Mouse (Mus musculus): Measurements from ENCODE around the gene Ngef.
A peak's percentile ranks its signal among the peaks of the same experiment; 100 is the strongest.

The Ngef gene

DNA sequence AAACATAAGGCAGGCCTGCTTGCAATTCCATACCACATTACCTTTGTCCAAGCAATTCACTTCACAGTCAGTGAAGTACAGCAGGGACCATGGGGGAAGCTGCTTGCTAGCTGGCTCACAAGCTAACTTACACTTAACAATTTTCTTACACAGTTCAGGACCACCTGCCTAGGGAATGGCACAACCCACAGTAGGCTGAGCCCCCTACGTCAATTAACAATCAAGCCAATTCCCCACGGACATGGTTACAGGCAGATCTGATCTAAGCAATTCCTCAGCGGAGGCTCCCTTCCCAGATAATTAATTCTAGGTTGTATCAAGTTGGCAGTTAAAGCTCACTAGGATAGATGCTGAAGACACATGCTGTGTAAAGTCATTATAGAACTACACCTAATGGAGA is 10.7 kb downstream of the Ngef start:
- DNase-seq: no peak

DNA sequence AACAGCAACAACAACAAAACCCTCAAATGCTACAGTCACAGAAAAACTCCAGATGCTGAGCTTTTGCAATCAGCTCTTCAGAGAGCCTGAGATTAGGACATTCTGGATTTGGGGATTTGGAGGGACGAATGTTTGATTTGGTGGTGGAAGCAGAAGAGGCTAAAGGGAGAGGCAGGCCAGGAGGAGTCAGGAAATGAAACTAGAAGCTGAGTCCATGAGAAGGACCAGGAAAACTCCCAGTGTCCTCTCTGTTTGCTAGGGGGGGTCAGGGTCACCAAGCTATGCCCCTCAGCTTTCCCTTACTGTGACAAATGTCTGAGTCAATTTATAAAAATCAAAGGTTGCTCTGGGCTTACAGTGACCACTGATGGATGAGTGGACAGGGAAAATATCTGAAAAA is 20.1 kb downstream of the Ngef start:
- DNase-seq: no peak

DNA sequence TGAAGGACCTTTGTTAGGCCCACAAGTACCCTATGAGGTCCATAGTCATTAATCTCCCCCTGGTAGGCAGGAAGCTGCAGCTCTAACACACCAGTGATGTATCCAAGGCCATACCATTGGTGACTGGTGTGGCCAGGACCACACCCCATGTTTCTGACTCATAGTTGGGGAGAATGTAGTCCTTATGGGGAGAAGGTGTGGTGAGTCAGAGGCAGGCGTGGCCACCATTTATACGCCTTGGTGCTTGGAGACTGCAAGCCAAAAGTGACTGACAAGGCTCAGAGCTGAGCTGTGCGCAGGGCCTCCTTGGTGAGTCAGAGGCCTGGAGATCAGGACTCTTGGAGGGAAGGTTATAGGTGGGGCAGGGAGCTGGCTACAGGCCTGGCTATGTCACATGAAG is 22.7 kb downstream of the Ngef start:
- no peak for DNase-seq

DNA sequence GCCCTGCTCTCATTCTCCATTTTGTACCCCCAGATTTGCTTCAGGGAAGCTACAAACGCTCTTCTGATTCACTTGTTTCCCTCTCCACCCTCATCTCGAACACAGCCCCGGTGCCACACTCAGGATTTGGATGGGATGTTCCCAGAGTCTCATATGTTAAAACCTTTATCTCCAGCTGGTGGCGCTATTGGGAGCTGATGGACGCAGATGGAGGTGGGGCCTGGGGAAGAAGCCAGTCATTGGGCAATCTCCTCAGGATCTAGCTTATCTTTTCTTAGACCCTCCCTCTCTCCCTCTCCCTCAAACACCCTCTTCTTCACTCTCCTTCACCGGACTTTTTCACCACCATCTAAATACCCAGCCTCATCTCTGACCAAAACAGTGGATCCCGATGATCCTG is 32.1 kb downstream of the Ngef start:
- DNase-seq: peak in 1 of 2 experiments; percentile 40

DNA sequence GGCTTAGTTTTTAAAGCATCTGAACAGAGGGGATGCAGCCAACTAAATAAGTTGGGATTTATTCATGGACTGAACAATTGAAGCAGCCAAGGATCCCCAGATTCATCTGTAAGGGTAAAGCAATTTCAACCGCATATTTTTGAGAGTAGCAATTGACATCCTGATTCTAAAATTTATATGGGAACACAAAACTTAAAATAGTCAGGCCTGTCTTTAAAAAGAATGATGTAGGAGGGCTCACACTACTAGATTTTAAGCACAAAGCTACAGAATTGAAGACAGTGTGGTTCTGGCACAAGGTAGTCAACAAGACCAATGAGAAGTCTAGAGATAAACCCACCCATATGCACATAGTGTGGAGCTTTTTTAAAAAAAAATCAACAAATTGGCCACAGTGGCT is 36.7 kb downstream of the Ngef start:
- DNase-seq: no peak

DNA sequence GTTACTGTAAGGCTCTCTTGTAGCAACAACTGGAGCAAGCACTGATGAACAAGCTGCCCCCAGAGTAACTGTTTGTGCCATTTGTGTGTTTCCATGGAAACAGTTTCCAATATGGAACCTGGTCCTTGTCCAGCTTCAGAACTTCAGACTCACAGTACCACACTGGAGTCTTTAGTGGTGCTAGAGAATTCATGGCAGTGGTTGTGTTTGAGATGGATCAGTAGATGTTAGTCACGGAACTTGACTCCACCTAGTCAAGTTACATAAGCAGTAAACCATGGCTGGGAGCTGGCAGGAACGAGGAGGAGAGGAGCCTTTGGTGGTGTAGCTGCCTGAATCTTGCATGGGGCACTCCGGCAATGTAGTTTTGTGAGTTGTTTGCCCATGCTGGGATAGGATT is 39.6 kb downstream of the Ngef start:
- DNase-seq: no peak

DNA sequence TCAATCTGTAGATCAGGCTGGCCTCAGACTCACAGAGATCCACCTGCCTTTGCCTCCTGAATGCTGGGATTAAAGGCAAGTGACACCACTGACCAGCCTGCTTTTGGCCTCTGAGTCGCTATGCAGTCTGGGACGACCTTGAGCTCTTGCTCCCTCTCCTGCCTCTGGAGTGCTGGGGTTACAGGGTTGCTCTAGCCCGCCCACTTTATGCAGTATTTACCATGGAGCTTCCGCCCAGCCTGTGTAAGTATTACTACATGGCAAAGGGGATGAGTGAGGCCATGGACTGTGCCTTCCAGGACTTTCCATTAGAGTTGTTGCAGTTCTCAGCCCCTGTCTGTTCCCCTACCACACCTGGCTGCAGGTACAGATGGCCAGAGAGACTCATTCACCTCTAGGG is 41.3 kb downstream of the Ngef start:
- DNase-seq: no peak

DNA sequence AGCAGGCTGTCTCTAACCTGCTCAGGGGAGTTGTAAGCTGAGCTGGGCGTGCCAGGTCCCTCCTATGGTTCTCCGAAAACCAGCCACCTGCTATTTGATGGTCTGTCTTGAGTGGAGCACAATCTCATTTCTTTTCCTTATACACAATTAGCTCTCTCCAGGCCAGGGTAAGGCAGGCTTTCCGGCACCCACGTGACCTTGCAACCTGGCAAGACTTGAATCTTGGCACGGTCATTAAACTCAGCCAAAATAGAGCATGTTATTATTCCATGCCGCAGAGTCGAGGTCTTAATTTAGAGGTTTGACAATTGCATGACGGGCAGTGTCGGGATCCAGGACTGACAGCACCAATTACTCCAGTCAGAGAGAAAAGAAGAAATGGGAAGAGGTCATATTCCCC is 46.5 kb downstream of the Ngef start:
- peak; percentile 48 to 69 for DNase-seq

DNA sequence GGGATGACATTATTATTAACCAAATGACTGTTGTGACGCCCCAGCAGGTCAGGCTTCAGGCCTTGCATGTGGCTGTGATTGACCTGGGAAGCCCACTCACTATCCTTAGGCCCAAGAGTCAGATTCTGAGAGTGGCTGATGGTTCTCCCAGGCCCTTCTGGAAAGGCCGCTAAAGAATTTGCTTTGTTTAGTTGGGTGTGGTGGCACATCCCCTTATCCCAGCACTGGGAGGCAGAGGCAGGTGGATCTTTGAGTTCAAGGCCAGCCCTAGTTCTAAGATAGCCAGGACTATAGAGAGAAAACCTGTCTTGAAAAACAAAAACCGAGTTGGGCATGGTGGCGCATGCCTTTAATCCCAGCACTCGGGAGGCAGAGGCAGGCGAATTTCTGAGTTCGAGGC is 48.6 kb downstream of the Ngef start:
- DNase-seq: no peak

DNA sequence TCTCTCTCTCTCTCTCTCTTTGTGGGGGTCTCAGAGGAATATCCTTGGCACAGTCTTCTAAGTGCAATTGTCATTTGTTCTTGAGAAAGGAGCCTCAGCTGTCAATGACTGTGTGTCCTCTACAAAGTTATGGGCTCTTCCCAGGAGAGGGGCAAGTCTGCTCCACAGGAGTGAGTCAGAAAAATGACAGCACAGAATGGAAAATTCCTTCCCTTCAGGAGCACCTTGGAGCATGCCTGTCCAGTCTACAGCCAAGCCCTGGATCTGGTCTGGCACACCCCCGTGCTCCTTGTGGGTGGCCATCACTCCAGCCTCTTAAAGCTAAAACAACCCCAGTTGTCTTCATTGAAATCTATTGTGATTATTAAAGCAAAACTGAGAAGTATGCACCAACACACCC is 52.1 kb downstream of the Ngef start:
- peak in 1 of 2 experiments; percentile 28 for DNase-seq

DNA sequence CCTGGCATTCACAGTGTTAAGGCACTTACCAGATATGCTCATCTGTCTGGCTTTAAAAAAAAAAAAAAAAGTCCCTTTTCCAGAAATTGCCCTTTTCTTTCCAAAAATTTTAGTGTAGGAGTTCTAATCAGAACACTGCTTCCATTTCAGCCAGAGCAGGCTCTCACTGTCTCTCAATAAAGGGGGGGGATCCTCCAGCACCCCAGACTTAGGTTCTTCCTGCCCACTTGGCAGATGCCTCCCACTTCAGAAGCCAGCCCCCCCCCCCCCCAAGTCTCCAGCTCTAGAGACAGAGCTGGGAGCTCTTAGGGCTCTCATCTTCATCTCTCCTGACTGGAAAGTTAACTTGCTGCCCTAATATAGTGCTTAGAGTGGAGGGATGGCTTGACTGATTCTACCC is 53.2 kb downstream of the Ngef start:
- no peak for DNase-seq

DNA sequence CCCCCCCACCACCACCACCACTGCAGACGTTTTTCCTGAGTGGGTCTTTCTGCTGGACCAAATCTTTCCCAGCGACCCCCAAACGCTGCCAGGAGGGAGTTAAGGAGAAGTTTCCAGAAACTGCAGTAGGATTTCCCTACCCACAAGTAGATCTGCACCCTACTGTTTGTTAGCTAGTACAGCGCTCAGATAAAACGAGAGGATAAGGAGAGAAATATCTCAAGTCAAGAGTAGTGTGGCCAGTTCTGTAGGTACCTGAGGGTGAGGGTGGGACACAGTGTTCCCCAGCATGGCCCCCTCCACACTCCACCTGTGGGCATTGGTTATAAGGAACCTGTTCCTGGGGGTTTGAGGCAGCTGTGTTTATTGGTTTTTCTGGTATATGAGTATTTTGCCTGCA is 62.8 kb downstream of the Ngef start:
- no peak for DNase-seq

DNA sequence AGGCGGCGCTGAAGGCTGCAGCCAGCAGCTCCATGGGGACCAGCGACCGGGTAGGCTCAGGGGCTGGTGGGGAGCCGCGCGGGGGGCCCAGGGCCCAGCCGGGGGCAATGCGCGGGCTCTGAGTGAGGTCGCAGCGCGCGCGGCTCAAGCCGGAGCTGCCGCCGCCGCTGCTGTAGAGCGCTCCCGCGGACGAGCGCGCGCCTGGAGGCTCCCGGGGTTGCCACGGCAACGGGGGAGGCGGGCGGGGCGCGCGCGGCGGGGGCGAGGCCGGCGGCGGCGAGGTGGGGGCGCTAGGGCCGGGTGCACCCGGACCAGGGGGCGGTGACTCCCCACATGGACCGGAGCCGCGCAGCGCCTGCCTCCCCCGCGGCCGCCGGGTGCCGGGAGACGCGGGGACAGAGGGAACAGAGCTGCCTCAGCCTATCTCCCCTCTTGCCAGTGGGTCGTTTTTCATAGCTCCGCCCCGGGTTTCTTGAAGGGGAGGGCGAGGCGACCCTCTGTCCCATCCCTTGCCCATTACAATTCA is 63.4 kb downstream of the Ngef start:
- peak; percentile 69 to 83 for DNase-seq

DNA sequence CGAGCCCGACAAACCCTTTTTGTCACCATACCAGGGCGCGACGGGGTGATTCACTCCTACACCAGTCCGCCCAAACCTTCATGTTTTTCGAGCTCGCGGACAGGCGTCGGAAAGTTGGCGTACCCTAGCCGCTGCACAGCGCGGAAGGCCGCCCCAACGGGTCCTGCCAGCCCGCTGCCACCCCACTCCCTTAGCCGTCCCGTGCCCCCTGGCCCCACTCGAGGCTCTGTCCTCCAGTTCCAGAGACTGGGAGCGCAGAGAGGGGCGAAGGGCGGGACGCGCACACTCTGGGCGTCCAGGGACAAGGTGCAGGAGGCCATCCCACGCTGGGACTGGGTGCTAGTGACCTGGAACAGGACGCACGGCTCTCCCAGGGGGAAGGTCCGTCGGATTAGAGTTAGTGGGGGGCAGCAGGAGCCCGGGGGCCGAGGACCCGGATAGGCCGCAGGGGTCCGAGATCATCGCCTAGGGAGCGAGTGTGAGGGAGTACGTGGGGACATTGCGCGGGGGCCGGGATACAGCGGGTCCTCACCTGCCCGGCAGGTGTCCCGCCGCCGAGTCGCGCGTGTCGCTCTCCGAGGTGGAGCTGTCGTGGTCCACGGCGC is 64.0 kb downstream of the Ngef start, which contains the start of gene Neu2:
Gene Neu2 (plus strand): TSS at position 329 of the 605 bp plus-strand sequence.
- DNase-seq: peak; percentile 36 to 37

DNA sequence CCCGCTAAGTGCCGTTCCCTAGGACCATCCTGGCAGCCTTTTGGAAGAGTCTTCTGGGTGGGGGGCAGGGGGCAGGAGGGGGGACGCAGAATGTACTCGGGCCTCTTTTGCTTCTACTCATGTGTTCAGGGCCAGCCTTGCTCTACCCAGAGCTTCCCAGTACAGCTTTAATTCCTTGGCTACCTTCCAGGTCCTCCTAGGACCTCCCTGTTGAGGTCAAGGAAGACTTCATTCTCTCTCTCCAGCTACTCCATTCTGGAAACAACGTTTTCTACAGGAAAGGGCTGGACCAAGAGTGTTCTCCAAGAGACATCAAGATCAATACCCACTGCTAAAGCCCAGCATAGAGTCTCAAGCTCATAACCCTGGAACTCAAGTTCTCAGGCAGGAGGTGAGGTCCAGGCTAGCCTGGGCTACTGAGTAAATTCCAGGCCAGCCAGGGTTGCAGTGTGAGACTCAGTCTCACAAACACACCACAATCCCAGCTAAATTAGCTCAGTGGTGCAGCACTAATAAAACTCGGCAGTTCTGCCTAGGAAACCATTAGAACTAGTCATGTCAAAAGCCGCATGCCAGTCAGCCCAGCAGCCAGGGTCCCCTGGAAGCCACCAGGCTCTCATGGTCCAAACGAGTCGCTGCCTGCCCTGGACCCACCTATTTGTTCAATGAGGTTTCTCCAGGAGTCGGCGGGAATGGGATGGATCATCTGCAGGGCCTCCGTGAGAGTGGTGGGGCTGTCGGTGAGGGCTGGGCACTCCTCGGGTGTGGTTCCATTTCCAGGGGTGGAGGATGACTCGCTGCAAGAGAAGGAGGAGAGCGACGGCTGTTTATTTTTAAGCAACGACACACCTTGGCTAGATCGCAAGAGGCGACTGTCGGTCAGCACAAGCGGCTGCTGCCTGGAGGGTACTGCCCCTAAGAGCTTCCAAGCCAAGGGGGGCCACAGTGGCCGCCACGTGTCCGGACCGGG is 64.8 kb downstream of the Ngef start:
- DNase-seq: no peak

DNA sequence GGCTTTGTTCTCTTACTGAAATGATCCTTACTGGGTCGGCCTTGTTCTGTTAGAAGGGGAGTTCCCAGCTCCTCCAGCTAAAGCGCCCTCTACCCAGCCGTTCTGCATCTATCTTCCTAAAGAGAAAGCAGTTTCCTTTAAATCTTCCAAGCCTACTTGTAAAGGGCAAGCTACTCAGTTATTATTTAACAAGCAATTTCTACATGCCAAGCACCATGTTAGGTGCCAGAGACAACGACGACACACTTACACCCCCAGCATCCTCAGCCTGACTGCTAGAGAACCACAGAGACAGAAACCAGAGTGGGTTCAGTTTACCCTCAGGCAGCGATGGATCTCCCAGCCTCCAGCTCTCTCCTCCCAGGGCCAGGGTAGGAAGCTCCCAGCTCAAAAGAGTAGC is 65.8 kb downstream of the Ngef start:
- DNase-seq: no peak

DNA sequence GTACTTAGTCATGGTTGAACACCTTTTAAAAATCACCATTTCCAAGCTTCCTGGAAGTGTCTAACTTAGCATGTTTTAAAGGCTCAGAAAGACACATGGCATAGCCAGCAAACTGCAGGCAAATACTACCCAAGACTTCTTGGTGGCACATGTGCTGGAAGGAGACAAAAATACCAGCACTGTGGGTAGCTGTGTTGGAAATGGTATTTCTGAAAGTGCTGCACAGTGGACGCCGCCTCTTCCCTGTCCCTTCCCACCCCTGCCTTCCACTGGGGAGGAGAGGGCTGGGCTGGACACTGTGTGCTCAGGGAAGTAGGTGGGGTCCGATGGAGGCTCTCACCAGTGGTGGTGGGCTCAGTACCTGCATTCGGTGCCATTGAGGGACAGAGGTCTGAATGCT is 68.1 kb downstream of the Ngef start:
- no peak for DNase-seq

DNA sequence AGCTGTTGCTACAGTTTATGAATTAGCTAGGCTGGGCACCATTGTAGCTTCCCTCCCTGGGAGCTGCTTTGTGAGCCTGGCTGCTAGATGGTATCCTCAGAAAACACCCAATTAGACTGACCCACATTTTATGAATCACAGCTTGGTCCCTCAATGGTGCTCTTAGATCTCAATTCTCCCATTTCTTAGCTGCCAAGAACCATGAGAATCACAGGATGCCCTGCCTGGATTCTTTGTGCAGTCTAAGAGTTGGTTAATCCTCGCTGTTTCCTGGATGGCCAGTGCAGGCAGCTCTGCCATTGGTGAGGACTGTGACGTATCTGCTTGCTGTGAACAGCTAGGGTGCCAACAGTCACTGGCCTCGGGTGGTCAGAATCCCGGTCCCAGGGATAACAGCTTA is 80.1 kb downstream of the Ngef start:
- DNase-seq: no peak

DNA sequence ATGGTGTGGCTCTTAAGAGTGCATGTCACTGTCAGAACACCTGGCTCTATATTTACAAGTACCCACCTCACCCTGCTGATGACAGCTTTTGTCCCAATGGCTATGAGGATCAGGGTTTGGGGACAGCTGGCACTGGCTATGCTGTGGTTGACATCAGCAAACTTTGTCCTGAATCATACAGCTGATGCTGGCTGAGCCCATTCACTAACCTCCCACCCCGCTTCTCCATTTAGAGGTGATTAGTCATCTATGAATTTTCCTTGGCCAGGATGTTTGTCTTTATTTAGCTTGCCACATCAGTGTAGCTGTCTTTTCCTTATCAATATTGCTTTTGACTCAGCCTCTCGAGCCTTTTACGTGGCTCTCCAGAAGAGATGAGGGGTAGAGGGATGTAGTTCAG is 81.4 kb downstream of the Ngef start:
- no peak for DNase-seq

DNA sequence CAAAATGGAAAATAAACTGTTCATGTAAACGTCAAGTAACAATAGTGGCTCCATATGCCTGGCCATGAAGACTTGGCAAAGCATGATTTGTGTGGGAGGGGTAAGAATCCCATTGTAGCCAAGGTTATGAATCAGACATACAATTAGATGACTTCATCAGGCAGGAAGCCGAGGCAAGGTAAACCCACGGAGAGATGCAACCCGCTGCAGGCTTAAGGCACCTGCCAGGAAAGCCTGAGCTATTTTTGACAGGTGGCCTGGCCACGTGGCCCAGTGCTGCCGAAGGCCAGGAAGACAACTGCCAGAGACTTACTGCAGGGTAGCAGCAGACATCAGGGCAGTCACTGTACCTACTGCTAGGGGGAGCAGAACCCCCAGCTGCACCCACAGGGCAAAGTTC is 87.3 kb downstream of the Ngef start:
- peak; percentile 92 to 93 for DNase-seq

DNA sequence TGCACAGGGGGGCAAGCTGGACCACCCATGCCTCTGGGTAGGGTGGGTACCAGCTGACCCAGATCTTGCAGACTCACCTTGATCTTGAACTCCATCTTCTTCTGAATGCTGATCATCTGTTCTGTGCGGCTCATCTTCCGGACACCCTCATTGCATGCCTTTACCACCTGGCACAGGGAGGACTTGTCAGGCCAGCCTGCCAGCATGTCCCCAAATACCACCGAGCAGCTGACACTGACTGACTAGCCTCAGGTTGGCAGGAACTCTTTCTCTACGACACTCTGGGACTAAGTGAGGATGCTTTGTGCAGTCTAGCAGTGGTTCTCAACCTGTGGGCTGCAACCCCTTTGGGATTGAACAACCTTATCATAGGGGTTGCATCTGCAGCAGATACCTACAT is 91.1 kb downstream of the Ngef start:
- DNase-seq: peak; percentile 75 to 76

DNA sequence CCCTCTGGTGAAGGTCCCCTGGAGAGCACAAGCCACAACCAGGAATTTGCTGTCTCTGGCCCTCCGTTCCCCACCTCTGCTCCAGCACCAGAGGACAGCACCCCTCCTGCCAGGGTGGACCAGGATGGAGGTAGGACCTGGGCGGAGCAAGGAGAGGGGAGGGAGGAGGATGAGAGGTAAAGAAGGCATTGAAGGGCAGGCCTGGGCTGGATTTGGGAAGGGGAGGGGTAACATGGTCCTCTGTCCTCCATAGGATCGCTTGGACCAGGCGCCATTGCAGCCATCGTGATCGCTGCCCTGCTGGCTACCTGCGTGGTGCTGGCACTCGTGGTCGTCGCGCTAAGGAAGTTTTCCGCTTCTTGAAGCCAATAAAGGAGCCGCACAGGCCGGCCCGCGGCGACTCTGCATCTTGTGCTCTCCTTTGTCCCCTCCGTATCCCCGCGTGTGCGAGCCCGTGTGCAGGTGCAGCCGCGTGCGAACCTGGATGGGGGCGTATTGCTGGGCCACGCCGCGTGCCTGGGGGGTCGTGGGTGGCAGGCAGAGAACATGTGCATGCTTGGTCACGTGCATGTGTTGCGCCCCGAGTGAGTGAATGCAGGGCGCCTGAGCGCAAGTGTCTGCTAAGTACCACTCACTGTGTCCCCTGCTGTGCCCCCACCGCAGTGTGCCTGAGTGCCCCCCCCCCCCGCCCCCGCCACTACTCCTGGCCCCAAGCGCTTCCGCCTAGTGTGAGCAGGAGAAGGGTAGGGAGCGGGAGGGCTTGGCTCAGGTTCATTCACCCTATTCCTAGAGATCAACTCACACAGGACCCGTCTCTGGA is 98.4 kb downstream of the Ngef start:
- peak in 1 of 2 experiments; percentile 43 for DNase-seq

DNA sequence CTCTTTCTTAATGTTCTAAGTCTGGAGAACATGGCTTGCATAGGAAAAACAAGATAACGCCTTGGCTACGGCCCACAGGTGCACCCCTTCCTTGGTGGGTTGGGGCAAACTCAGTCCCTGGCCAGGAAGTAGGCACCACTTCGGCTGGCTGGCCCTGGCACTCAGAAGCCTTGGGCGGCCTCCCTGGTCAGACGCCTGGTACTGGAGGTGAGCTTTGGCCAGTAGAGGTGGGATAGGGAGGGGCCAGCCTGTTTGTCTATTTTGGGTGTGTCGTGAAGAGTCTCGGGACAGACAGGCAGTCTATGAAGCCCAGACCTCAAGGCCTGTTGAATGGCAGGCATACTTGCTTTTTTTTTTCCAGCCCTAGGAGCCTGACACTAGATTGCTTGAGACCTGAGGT is 101.1 kb downstream of the Ngef start:
- DNase-seq: peak; percentile 52 to 64
